Mouse (Mus musculus): ENCODE data around the gene Mcrip2. TPM values are rescaled to one million over a fixed set of nuclear protein-coding genes. Genes with fewer than 3 reads are reported as not detected.

The Mcrip2 gene
- polyA plus RNA-seq, 1 experiment from 2014 or later = 6.3 TPM

DNA sequence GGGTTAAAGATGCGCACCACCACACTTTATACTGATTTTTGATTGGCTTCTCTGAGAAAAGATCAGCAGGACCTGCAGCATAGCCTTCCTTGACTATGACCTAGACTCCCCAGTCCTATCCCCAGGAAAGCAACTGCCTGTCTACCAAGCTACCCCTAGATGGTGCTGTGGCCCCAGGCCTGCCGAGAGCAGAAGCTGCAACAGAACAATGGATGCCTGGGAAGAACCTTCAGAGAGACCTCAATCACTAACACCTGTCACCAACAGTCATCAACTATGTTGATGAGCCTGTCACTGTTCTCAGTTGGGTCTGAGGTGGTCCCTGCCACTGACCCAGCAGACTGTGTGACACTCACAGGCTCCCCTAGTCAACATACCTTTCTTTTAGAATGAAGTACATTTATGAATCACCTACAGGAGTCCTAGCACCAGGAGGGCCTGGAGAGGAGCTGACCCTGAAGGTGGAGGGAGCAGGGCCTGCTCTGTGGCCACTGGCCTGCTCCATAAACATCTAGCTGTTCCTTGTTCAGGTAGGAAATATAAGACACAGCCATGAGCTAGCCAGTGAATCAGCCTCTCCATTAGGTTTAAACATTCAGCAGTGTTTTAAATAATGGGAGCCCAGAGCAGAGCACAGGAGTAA, 25.5 kb upstream of the Mcrip2 start:
- no peak overlapping the region for H3K4me2 ChIP-seq (replicated peaks)
- H3K36me3 ChIP-seq = peaks cover 6% of the 10 kb centered on the region
- peak; percentile 85 for ATAC-seq (ENCODE audit: low FRiP score)
- 31% methylated on average over 2 of the region's 2 CpGs for WGBS
- no peak overlapping the region for H3K4me3 ChIP-seq
- no peaks in the 10 kb centered on the region for H3K27me3 ChIP-seq
- peaks cover 9% of the 10 kb centered on the region; the same call in 1 of the 2 replicates for H3K4me1 ChIP-seq
- H3K9ac ChIP-seq = no peak overlapping the region
- H3K27ac ChIP-seq = peak overlapping the region; percentile 58; the same call in 1 of the 2 replicates
- no peaks in the 10 kb centered on the region for H3K9me3 ChIP-seq (replicated peaks)

DNA sequence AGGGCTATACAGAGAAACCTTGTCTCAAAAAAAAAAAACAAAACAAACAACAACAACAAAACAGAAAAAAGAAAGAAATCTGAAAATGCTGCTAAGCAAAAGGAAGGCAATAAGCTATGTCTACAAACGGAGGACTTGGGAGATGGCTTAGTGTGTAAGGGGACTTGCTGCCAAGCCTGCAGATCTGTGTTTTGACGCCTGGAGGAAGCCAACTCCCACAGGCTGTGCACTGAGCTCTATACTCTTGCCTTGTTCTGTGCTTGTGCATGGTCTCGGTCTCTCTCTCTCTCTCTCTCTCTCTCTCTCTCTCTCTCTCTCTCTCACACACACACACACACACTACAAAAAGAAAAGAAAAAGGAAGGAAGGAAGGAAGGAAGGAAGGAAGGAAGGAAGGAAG, 20.3 kb upstream of the Mcrip2 start:
- no peak overlapping the region for H3K9ac ChIP-seq
- no peak overlapping the region for H3K4me3 ChIP-seq
- H3K9me3 ChIP-seq (replicated peaks) = no peaks in the 10 kb centered on the region
- no peak overlapping the region for H3K4me2 ChIP-seq (replicated peaks)
- H3K27ac ChIP-seq = no peak overlapping the region
- ATAC-seq (ENCODE audit: low FRiP score) = no peak
- H3K36me3 ChIP-seq = peaks cover 36% of the 10 kb centered on the region
- WGBS = 90% methylated on average over 3 of the region's 3 CpGs
- no peaks in the 10 kb centered on the region for H3K27me3 ChIP-seq
- no peaks in the 10 kb centered on the region for H3K4me1 ChIP-seq

DNA sequence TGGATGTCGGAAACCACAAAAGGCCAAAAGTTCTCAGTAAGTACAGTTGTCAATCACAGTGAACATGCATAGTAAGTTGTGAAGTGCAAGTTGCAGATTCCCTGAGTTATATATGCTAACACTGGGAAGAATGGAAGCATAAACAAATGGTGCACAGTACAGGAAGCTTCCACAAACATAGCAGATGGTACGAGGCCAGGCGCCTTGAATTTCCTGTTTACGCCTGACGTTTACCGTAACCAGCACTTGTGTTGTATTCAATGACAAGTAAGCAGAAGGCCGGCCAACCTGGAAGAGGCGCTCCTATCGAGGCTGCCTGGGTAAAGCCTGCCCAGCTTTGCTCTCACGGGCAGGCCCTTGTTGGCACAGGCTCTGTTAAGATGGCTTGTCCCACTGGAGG, 18.9 kb upstream of the Mcrip2 start:
- Histone ChIP-seq H3K4me3 (no peak overlapping the region), H3K36me3 (peaks cover 50% of the 10 kb centered on the region), H3K4me1 (0 out of 2 replicates have a peak, but pooled peaks cover under 1% of the 10 kb centered on the region), H3K27me3 (no peaks in the 10 kb centered on the region), H3K4me2 (replicated peaks) (no peak overlapping the region), H3K9me3 (replicated peaks) (no peaks in the 10 kb centered on the region), H3K27ac (no peak overlapping the region), H3K9ac (no peak overlapping the region)
- WGBS = 93% methylated on average over 10 of the region's 10 CpGs
- ATAC-seq (ENCODE audit: low FRiP score) = no peak

DNA sequence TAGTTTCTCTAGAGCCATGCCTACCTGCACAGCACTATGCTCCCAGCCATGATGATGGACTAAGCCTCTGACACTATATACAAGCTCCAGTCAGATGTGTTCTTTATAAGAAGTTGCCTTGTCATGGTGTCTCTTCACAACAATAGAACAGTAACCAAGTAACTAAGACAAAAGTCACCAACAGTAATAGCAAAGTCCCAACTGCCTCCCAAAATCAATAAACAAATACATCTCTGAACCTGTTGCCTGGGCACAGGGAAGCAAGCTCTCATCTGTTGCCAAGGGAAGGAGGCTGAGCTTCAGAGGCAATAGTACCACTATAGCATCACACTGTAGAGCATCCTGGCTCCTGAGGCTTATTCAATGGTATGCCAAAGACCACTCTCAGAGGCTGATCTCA, 18.2 kb upstream of the Mcrip2 start:
- Histone ChIP-seq H3K4me1 (peaks cover 5% of the 10 kb centered on the region), H3K36me3 (peaks cover 54% of the 10 kb centered on the region), H3K4me2 (replicated peaks) (no peak overlapping the region), H3K27ac (no peak overlapping the region), H3K27me3 (no peaks in the 10 kb centered on the region), H3K4me3 (no peak overlapping the region), H3K9me3 (replicated peaks) (no peaks in the 10 kb centered on the region), H3K9ac (no peak overlapping the region)
- no peak for ATAC-seq (ENCODE audit: low FRiP score)

DNA sequence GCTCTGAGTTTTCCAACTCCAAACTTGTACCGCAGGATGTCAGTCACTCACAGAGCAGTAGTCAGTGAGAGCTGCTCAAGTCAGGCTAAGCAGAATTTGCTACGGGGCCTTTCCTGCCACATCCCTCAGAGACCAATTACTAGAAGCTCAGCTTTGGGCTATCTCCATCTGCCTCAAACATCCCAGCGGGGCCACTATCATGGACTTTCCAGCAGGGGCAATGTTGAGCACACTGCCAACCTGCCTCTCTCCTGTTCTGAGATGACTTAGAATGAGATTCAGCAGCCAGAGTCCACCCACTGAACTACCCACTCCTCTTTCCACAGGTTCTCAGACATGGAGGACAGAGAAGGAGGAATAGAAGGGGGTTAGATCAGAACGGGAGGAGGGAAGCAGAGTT, 17.1 kb upstream of the Mcrip2 start:
- Histone ChIP-seq H3K9ac (no peak overlapping the region), H3K27me3 (no peaks in the 10 kb centered on the region), H3K9me3 (replicated peaks) (no peaks in the 10 kb centered on the region), H3K4me1 (peaks cover 17% of the 10 kb centered on the region), H3K4me2 (replicated peaks) (no peak overlapping the region), H3K36me3 (peaks cover 56% of the 10 kb centered on the region), H3K27ac (no peak overlapping the region), H3K4me3 (no peak overlapping the region)
- no peak for ATAC-seq (ENCODE audit: low FRiP score)
- 61% methylated on average over 4 of the region's 4 CpGs for WGBS

DNA sequence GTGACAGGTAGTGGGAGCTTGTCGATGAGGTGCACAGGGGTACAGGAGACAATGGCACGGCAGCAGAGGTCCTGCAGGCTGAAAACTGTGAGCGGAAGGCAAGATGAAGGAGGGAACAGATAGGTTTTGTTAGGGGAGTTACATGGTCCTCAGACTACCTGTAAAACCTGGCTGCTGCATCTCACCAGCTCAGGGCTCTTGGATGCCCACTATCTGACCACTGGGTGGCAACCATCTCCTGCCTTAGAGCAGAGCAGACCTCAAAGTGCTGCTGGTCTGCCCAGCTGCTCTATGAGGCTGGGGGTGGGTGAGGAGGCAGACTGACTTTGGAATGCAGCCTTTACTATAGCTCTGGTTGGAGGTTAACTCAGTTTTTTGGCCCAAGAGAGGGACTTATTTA, 15.3 kb upstream of the Mcrip2 start:
- 96% methylated on average over 3 of the region's 3 CpGs for WGBS
- H3K9ac ChIP-seq = no peak overlapping the region
- no peak overlapping the region for H3K27ac ChIP-seq
- H3K4me3 ChIP-seq = no peak overlapping the region
- no peak overlapping the region for H3K4me2 ChIP-seq (replicated peaks)
- H3K9me3 ChIP-seq (replicated peaks) = no peaks in the 10 kb centered on the region
- no peak for ATAC-seq (ENCODE audit: low FRiP score)
- H3K36me3 ChIP-seq = peaks cover 52% of the 10 kb centered on the region
- peaks cover 23% of the 10 kb centered on the region for H3K4me1 ChIP-seq
- no peaks in the 10 kb centered on the region for H3K27me3 ChIP-seq

DNA sequence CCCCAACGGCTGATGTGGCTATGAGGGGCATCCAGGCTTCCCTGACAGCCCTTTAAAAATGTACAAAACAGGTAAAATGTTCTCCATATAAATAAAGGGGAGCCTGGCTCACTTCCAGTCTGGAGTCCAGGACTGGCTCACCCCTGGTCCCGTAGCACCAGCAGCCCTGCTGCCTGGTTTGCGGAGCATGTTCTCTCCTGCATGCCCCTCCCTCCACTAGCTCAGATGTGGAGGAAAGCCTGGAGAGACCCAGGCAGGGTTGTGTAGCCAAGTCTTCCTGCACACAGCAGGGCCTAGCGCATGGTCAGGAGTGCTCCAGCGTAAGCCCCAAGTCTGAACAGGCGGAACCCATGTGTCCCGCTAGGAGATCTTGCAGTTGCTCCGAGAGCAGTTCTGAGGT, 14.7 kb upstream of the Mcrip2 start:
- no peak overlapping the region for H3K27ac ChIP-seq
- no peak for ATAC-seq (ENCODE audit: low FRiP score)
- peaks cover 23% of the 10 kb centered on the region for H3K4me1 ChIP-seq
- no peaks in the 10 kb centered on the region for H3K9me3 ChIP-seq (replicated peaks)
- no peak overlapping the region for H3K4me3 ChIP-seq
- peaks cover 53% of the 10 kb centered on the region for H3K36me3 ChIP-seq
- no peak overlapping the region for H3K4me2 ChIP-seq (replicated peaks)
- H3K9ac ChIP-seq = no peak overlapping the region
- H3K27me3 ChIP-seq = no peaks in the 10 kb centered on the region
- 80% methylated on average over 8 of the region's 8 CpGs for WGBS

DNA sequence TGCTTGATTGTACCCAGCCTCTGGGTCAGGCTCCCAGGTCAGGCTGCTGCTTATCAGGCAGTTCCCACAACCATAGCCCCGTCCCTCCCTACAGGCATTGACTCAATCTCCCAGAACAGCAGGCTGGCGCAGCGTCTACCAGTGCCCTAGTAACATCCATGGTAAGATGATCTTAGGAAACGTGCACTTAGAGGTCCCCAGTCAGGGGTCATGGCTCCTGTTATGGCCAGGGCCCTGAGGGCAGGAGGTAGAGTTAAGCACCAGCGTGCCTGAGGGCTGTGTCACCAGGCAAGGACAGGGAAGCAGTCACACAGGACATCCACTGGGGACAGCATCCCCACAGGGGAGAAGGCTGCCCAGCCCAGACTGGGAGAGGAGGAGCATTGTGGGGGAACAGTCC, 13.7 kb upstream of the Mcrip2 start:
- Histone ChIP-seq H3K27ac (no peak overlapping the region), H3K4me1 (peaks cover 23% of the 10 kb centered on the region), H3K9ac (no peak overlapping the region), H3K4me2 (replicated peaks) (no peak overlapping the region), H3K4me3 (no peak overlapping the region), H3K9me3 (replicated peaks) (no peaks in the 10 kb centered on the region), H3K27me3 (no peaks in the 10 kb centered on the region), H3K36me3 (peaks cover 51% of the 10 kb centered on the region)
- ATAC-seq (ENCODE audit: low FRiP score) = no peak
- WGBS = 29% methylated on average over 5 of the region's 5 CpGs

DNA sequence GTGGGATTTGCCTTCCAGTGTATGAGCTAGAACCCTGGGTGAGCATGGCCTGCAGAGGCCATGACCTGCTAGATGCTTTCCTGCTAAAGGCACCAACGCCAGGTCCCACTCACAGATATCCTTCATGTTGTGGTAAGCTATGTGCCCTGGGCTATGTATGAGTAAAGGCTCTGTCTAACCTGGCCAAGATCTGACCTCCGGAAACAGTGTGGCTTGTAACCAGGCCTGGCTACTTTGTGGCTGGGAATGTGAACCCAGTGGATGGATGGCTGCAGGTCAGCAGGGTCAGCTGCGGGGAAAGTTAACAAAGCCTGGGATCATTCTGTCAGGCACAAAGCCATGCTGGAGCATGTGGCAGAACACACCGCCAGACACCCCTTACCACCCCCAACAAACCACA, 13.1 kb upstream of the Mcrip2 start:
- H3K27me3 ChIP-seq = no peaks in the 10 kb centered on the region
- H3K4me3 ChIP-seq = no peak overlapping the region
- peaks cover 28% of the 10 kb centered on the region for H3K4me1 ChIP-seq
- H3K4me2 ChIP-seq (replicated peaks) = no peak overlapping the region
- no peak for ATAC-seq (ENCODE audit: low FRiP score)
- H3K36me3 ChIP-seq = peaks cover 48% of the 10 kb centered on the region
- H3K9ac ChIP-seq = peak overlapping the region; percentile 51
- WGBS = 14% methylated on average over 4 of the region's 4 CpGs
- H3K9me3 ChIP-seq (replicated peaks) = no peaks in the 10 kb centered on the region
- peak overlapping the region; percentile 80 for H3K27ac ChIP-seq

DNA sequence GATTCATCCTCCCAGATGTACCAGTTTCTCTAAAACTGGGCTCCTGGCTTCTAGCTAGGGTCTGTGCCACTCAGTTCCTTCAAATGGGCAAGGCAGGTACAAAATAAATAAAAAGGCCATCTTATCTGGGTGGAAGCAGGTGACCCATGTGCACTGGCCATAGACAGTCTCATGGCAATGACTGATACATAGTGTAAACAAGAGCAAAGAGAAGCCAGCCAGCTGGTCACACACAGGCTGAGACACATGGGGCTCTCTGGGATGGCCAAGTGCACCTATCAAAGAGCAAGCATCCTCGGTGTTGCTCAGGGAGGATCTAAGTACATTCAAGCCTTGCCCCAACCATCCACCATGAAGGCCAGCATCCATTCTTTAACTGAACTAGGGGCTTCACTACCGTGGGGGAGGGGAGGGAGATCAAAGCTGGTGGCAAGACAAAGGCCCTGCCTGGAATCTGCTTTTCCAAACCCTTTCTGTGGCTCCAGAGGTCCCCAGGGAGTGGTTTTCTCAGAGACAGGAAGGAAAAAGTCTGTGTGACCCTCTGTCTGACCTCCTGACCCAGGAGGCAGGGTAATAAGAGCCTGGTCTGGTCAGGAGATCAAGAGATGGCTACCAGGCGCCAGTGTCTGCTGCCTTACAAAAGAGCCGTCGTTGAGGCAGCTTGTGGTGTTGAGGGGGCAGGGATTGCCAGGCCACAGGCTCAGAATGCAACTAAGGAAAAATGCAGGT, 12.5 kb upstream of the Mcrip2 start:
- ATAC-seq (ENCODE audit: low FRiP score) = no peak
- Histone ChIP-seq H3K9me3 (replicated peaks) (no peaks in the 10 kb centered on the region), H3K27ac (peak overlapping the region; percentile 80), H3K36me3 (peaks cover 48% of the 10 kb centered on the region), H3K4me2 (replicated peaks) (no peak overlapping the region), H3K9ac (peak overlapping the region; percentile 51), H3K27me3 (no peaks in the 10 kb centered on the region), H3K4me3 (no peak overlapping the region), H3K4me1 (peaks cover 34% of the 10 kb centered on the region)
- 3% methylated on average over 5 of the region's 5 CpGs for WGBS

DNA sequence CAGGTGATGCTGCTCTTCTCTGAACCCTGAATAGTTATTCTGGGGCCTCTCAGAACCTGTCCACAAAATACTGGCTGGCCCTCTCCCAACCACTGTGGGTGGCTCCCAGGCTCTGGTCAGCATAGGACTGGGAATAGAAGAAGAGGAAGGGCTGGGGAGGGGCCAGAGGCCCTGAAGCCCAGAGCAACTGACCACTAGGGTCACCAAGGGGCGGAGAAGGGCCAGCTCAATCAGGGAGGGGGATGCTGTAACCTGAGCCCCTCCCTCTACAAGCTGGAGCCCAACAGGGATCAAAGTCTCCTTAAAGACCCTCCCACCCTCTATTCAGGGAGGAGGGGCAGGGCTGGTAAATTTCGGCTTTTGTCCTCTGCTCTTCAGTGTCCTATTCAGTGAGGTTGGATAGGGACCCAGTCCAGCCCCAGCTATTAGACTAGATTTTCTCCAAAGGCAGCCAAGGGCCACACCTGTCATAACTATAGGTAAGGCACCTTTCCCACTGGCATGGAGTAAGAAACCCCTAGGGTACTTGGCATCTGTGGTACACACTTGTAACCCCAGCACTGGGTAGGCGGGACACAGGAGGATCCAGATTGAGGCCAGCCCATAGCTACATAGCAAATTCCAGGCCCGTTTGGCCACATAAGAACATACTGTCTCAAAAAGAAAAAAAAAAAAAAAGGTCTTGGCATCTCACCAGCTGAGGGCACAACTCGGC, 11.8 kb upstream of the Mcrip2 start, which contains the start of gene Wfikkn1:
Gene Wfikkn1, minus strand, starts transcription at position 663 of the 715 bp plus-strand sequence.
- no peak within 1 kb of the TSS for H3K4me2 ChIP-seq (replicated peaks)
- no peaks in the 10 kb centered on the region for H3K27me3 ChIP-seq
- H3K27ac ChIP-seq = peak within 1 kb of the TSS; percentile 80
- H3K4me3 ChIP-seq = no peak within 1 kb of the TSS
- peaks cover 48% of the 10 kb centered on the region for H3K36me3 ChIP-seq
- WGBS = 26% methylated on average over 5 of the region's 5 CpGs
- no peaks in the 10 kb centered on the region for H3K9me3 ChIP-seq (replicated peaks)
- H3K4me1 ChIP-seq = peaks cover 39% of the 10 kb centered on the region
- no peak for ATAC-seq (ENCODE audit: low FRiP score)
- H3K9ac ChIP-seq = peak within 1 kb of the TSS; percentile 51

DNA sequence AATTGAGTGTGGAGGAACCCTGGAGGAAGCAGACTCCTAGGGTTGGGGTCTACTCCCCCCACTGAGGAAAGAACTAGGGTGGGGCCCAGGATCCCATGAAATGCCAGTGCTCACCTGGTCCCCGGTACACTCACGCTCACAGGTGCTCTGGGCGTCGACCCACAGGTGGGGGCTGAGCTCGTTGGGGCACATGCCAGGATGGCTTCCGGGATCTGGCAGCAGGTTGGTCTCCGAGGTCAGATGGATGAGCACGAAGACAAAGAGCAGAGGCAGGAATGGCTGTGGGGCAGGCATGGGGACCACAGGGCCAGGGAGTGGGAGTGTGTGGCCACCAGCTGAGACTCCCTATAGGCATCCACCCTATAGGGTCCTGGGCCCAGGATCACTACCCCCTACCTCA, 11.2 kb upstream of the Mcrip2 start:
- Histone ChIP-seq H3K4me2 (replicated peaks) (no peak overlapping the region), H3K27ac (no peak overlapping the region), H3K4me1 (peaks cover 39% of the 10 kb centered on the region), H3K9ac (no peak overlapping the region), H3K36me3 (peaks cover 44% of the 10 kb centered on the region), H3K27me3 (no peaks in the 10 kb centered on the region), H3K4me3 (no peak overlapping the region), H3K9me3 (replicated peaks) (no peaks in the 10 kb centered on the region)
- WGBS = 71% methylated on average over 8 of the region's 8 CpGs
- no peak for ATAC-seq (ENCODE audit: low FRiP score)

Measured in hindbrain, embryonic 12.5 days (tissue).